ENCODE assay signal across 10 mouse cellular contexts in the genomic region with DNA sequence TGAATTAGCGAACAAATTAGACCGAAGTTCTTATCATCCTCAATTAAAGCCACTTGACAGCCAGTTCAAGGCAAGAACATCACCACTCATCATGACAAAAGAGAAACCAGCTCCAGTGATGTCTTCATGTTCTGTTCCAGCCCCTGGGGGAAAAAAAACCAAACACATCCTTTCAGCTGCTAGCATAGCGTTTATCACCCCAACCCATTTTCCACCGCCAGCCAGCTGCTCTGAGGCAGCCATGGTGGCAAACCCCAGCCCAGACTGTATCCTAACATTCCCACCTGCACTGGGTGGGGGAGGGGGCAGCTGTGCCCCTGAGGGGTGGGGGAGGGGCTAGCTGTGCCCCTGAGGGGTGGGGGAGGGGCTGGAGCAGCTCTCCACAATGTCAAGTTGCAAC. TPM values are rescaled to one million over a fixed set of nuclear protein-coding genes. Genes with fewer than 3 reads are reported as not detected.
DNase-seq lines count a peak whose midpoint lies in the region; ATAC-seq and TF ChIP-seq lines count a peak whose summit lies in the region.
"Had no signal": no experiment of that assay in that cellular context is flagged by ENCODE, and none has a peak within 500 bp of the region (broad histone marks: within the 10 kb centered on the region; RNA-seq: fewer than 3 reads in every experiment).

No protein-coding gene starts in this region.

- H3K4me2 ChIP-seq in kidney, postnatal 0 days (ENCODE audit: low read length), result no peak overlapping the region
- H3K4me2 ChIP-seq in forebrain, postnatal 0 days (ENCODE audit: low read depth), result no peak overlapping the region
- no peak overlapping the region for H3K4me2 ChIP-seq in neural tube, embryonic 11.5 days (ENCODE audit: low read depth)

- no peak for ATAC-seq in kidney, postnatal 0 days (replicated peaks; ENCODE audit: low FRiP score, low read depth)
- no peak for ATAC-seq in forebrain, postnatal 0 days
- ATAC-seq in neural tube, embryonic 11.5 days (ENCODE audit: insufficient read depth, low FRiP score, low TSS enrichment), result no peak

- 59% methylated on average over 4 of the region's 4 CpGs for WGBS in kidney, postnatal 0 days
- 41% methylated on average over 4 of the region's 4 CpGs for WGBS in forebrain, postnatal 0 days
- 37% methylated on average over 4 of the region's 4 CpGs for WGBS in neural tube, embryonic 11.5 days
- 53% methylated on average over 4 of the region's 4 CpGs for WGBS in cerebellum, adult 2 months

- intact Hi-C loops in left cerebral cortex, postnatal 4 days (cut with DNase I), result no loop called here

- no peak for TF ChIP-seq POLR2A in cerebellum, adult 2 months (IDR thresholded peaks at IDR 0.05; ENCODE audit: borderline replicate concordance, insufficient read depth, low read length)

- H3K9me3 ChIP-seq in kidney, postnatal 0 days (replicated peaks; ENCODE audit: low read length), result no peaks in the 10 kb centered on the region
- H3K9me3 ChIP-seq in forebrain, postnatal 0 days (ENCODE audit: low read length), result no peaks in the 10 kb centered on the region
- no peaks in the 10 kb centered on the region for H3K9me3 ChIP-seq in neural tube, embryonic 11.5 days (ENCODE audit: control insufficient read depth, low read length)

- no peak overlapping the region for H3K4me3 ChIP-seq in kidney, postnatal 0 days (replicated peaks; ENCODE audit: low read depth, low read length)
- no peak overlapping the region for H3K4me3 ChIP-seq in forebrain, postnatal 0 days (ENCODE audit: low read depth, low read length)
- H3K4me3 ChIP-seq in neural tube, embryonic 11.5 days (ENCODE audit: low read depth, low read length), result no peak overlapping the region
- no peak overlapping the region for H3K4me3 ChIP-seq in cerebellum, adult 2 months (replicated peaks; ENCODE audit: insufficient read depth, low read depth, low read length)
- H3K4me3 ChIP-seq: megakaryocyte, embryonic 14.5 days had no signal

- no peak overlapping the region for H3K9ac ChIP-seq in kidney, postnatal 0 days (ENCODE audit: low read depth, low read length)
- no peak overlapping the region for H3K9ac ChIP-seq in forebrain, postnatal 0 days
- no peak overlapping the region for H3K9ac ChIP-seq in neural tube, embryonic 11.5 days (ENCODE audit: low read length)

- no peaks in the 10 kb centered on the region for H3K36me3 ChIP-seq in kidney, postnatal 0 days (ENCODE audit: insufficient read depth, low read length)
- no peaks in the 10 kb centered on the region for H3K36me3 ChIP-seq in forebrain, postnatal 0 days (ENCODE audit: insufficient read depth)
- no peaks in the 10 kb centered on the region for H3K36me3 ChIP-seq in neural tube, embryonic 11.5 days (ENCODE audit: control insufficient read depth, insufficient read depth, low read length)

- H3K4me1 ChIP-seq in kidney, postnatal 0 days (replicated peaks; ENCODE audit: insufficient read depth, low read length), result 0 out of 2 replicates have a peak, but pooled peaks cover 3% of the 10 kb centered on the region
- no peaks in the 10 kb centered on the region for H3K4me1 ChIP-seq in forebrain, postnatal 0 days (ENCODE audit: insufficient read depth)
- peaks cover 21% of the 10 kb centered on the region for H3K4me1 ChIP-seq in neural tube, embryonic 11.5 days (ENCODE audit: control insufficient read depth, insufficient read depth, low read length)
- H3K4me1 ChIP-seq in cerebellum, adult 2 months (ENCODE audit: control insufficient read depth, insufficient read depth, low read length), result no peaks in the 10 kb centered on the region
- H3K4me1 ChIP-seq: megakaryocyte, embryonic 14.5 days had no signal

- no peaks in the 10 kb centered on the region for H3K27me3 ChIP-seq in kidney, postnatal 0 days (ENCODE audit: insufficient read depth, low read length)
- H3K27me3 ChIP-seq in forebrain, postnatal 0 days (ENCODE audit: insufficient read depth, low read length), result no peaks in the 10 kb centered on the region
- no peaks in the 10 kb centered on the region for H3K27me3 ChIP-seq in neural tube, embryonic 11.5 days (ENCODE audit: control insufficient read depth, insufficient read depth, low read length)
- no peaks in the 10 kb centered on the region for H3K27me3 ChIP-seq in cerebellum, adult 2 months (ENCODE audit: control insufficient read depth, insufficient read depth, low read length)
- H3K27me3 ChIP-seq: megakaryocyte, embryonic 14.5 days had no signal

- no peak overlapping the region for H3K27ac ChIP-seq in kidney, postnatal 0 days
- 0 out of 2 replicates have a peak overlapping the region, but pooled peaks have one; percentile 21 for H3K27ac ChIP-seq in forebrain, postnatal 0 days (ENCODE audit: low read depth, low read length)
- 0 out of 2 replicates have a peak overlapping the region, but pooled peaks have one; percentile 34 for H3K27ac ChIP-seq in neural tube, embryonic 11.5 days (ENCODE audit: low read depth, low read length)
- H3K27ac ChIP-seq in cerebellum, adult 2 months (ENCODE audit: insufficient read depth, low read length), result no peak overlapping the region

- no peak for TF ChIP-seq CTCF in kidney, postnatal 0 days (IDR thresholded peaks at IDR 0.05; ENCODE audit: low read depth)
- no peak for TF ChIP-seq CTCF in forebrain, postnatal 0 days (IDR thresholded peaks at IDR 0.05; ENCODE audit: low read depth)
- TF ChIP-seq CTCF in cerebellum, adult 2 months (IDR thresholded peaks at IDR 0.05; ENCODE audit: borderline replicate concordance, insufficient read depth, low read depth, low read length), result no peak

- DNase-seq in kidney, postnatal 0 days (ENCODE audit: low spot score), result peak; percentile 13
- no peak for DNase-seq in kidney, postnatal 10 days
- peak; percentile 56 for DNase-seq in embryo, embryonic 10.5 days (ENCODE audit: low spot score)
- no peak for DNase-seq in forebrain, postnatal 0 days
- peak; percentile 42 for DNase-seq in neural tube, embryonic 11.5 days (ENCODE audit: low spot score)
- no peak for DNase-seq in cerebellum, adult 2 months
- DNase-seq in left cerebral cortex, postnatal 4 days, result no peak
- DNase-seq: cerebellum, postnatal 10 days; kidney, adult 11 months had no signal

RNA-seq across cellular contexts. Expression of a gene that starts 30.3 kb away (rescaled TPM):
- 36.7 and 37.5 TPM in 2 replicates for polyA plus RNA-seq in kidney, postnatal 0 days (2015; fragmentation: Nextera tagmentation; extraction: Ambion mirVana)
- total RNA-seq in forebrain, postnatal 0 days (2014; rRNA removed), result 4.2 and 8.4 TPM in 2 replicates
- 7.4 and 9.6 TPM in 2 replicates for polyA plus RNA-seq in forebrain, postnatal 0 days (2015; fragmentation: Nextera tagmentation; extraction: Ambion mirVana)
- 52.2 and 55.8 TPM in 2 replicates for polyA plus RNA-seq in neural tube, embryonic 11.5 days (2014; fragmentation: Nextera tagmentation; extraction: Ambion mirVana)
- polyA plus RNA-seq in cerebellum, adult 2 months (2012; rRNA removed), result 2.9 and 3.5 TPM in 2 replicates
- 1 to 10 TPM; 7.4 to 7.6 TPM for total RNA-seq in left cerebral cortex, postnatal 4 days (2021)

Comparison
In these comparisons a context has a peak if more than half of its experiments do, and no peak if none do; other contexts are left out.
1. DNase-seq: peak in kidney, postnatal 0 days (single experiment), embryo, embryonic 10.5 days (single experiment) and neural tube, embryonic 11.5 days (single experiment); none in kidney, postnatal 10 days (single experiment), forebrain, postnatal 0 days (single experiment), cerebellum, adult 2 months (0 of 2) and left cerebral cortex, postnatal 4 days (single experiment).
2. H3K27ac ChIP-seq: peak in forebrain, postnatal 0 days (single experiment) and neural tube, embryonic 11.5 days (single experiment); none in kidney, postnatal 0 days (single experiment) and cerebellum, adult 2 months (single experiment).